Mouse (Mus musculus) lung, postnatal 36 days (tissue): ENCODE results near the gene Tmc5.

Experiments used
- DNase-seq: peaks from one replicate; pipeline ENCODE4 v3.0.0; 2022; ENCODE audit warnings: mixed read lengths

Tmc5 gene

GRCm38 (mm10) chr7:118611185-118611749 is 14.2 kb downstream of the Tmc5 start:
- DNase-seq, result no peak

GRCm38 (mm10) chr7:118611933-118612332 is 14.8 kb downstream of the Tmc5 start:
- DNase-seq, result peak; percentile 13

- DNase-seq, result no peak
Measured at GRCm38 (mm10) chr7:118614076-118614475, 17.0 kb downstream of the Tmc5 start.

- DNase-seq, result no peak
Measured at GRCm38 (mm10) chr7:118618104-118618503, 21.0 kb downstream of the Tmc5 start.

- no peak for DNase-seq
Measured at GRCm38 (mm10) chr7:118620243-118620906, 23.3 kb downstream of the Tmc5 start.

GRCm38 (mm10) chr7:118621094-118621493 is 24.0 kb downstream of the Tmc5 start:
- DNase-seq, result no peak

GRCm38 (mm10) chr7:118627550-118628298 is 30.6 kb downstream of the Tmc5 start:
- DNase-seq, result no peak

GRCm38 (mm10) chr7:118633094-118633493 is 36.0 kb downstream of the Tmc5 start:
- no peak for DNase-seq

- no peak for DNase-seq
Measured at GRCm38 (mm10) chr7:118633951-118634350, 36.9 kb downstream of the Tmc5 start.

- DNase-seq, result no peak
Measured at GRCm38 (mm10) chr7:118637466-118637865, 40.4 kb downstream of the Tmc5 start.

GRCm38 (mm10) chr7:118646237-118646636 is 49.1 kb downstream of the Tmc5 start:
- DNase-seq, result no peak

- DNase-seq, result no peak
Measured at GRCm38 (mm10) chr7:118649328-118649727, 52.2 kb downstream of the Tmc5 start.

- no peak for DNase-seq
Measured at GRCm38 (mm10) chr7:118650119-118650518, 53.0 kb downstream of the Tmc5 start.

- DNase-seq, result no peak
Measured at GRCm38 (mm10) chr7:118650891-118651290, 53.8 kb downstream of the Tmc5 start.

- DNase-seq, result no peak
Measured at GRCm38 (mm10) chr7:118652572-118653295, 55.6 kb downstream of the Tmc5 start.

- no peak for DNase-seq
Measured at GRCm38 (mm10) chr7:118656730-118657129, 59.6 kb downstream of the Tmc5 start.

- no peak for DNase-seq
Measured at GRCm38 (mm10) chr7:118667773-118668172, 70.7 kb downstream of the Tmc5 start.

GRCm38 (mm10) chr7:118670142-118670541 is 73.0 kb downstream of the Tmc5 start:
- no peak for DNase-seq

GRCm38 (mm10) chr7:118676826-118677225 is 79.7 kb downstream of the Tmc5 start:
- peak; percentile 9 for DNase-seq

GRCm38 (mm10) chr7:118688199-118688598 is 91.1 kb downstream of the Tmc5 start:
- DNase-seq, result peak; percentile 86

- DNase-seq, result no peak
Measured at GRCm38 (mm10) chr7:118689088-118689487, 92.0 kb downstream of the Tmc5 start.

- no peak for DNase-seq
Measured at GRCm38 (mm10) chr7:118691287-118691686, 94.2 kb downstream of the Tmc5 start.

- peak; percentile 66 for DNase-seq
Measured at GRCm38 (mm10) chr7:118696146-118696545, 99.0 kb downstream of the Tmc5 start.
